Mouse (Mus musculus) neural tube, embryonic 14.5 days (tissue): ENCODE data around the gene Rnf227. TPM values are rescaled to one million over a fixed set of nuclear protein-coding genes. Genes with fewer than 3 reads are reported as not detected.

Experiments
- ATAC-seq: fragments of 200-750 bp; cut with Nextera tagmentation; 2 replicates; pipeline ENCODE4 v1.8.0; 2017; ENCODE audit warnings: low read depth, mild to moderate bottlenecking, moderate TSS enrichment, moderate library complexity
- H3K27ac ChIP-seq: fragments of 300-500 bp; sonication (generic); 2 replicates; pipeline ENCODE4 v1.5.1; 2014; ENCODE audit warnings: low read depth, mild to moderate bottlenecking, control low read depth, low read length, moderate library complexity, mixed read lengths
- H3K27me3 ChIP-seq: fragments of 300-500 bp; sonication (generic); 2 replicates; pipeline ENCODE4 v1.6.1; 2014; ENCODE audit warnings: low read length; ENCODE audit not compliant: control insufficient read depth, insufficient read depth
- H3K36me3 ChIP-seq: fragments of 300-500 bp; sonication (generic); 2 replicates; pipeline ENCODE4 v1.6.1; 2014; ENCODE audit warnings: low read length, mixed read lengths; ENCODE audit not compliant: control insufficient read depth, insufficient read depth
- H3K4me1 ChIP-seq: fragments of 300-500 bp; sonication (generic); 2 replicates; pipeline ENCODE4 v1.6.1; 2014; ENCODE audit warnings: low read length; ENCODE audit not compliant: control insufficient read depth, insufficient read depth
- H3K4me2 ChIP-seq: fragments of 300-500 bp; sonication (generic); 2 replicates; pipeline ENCODE4 v1.6.1; 2014; ENCODE audit warnings: mild to moderate bottlenecking, low read depth, low read length, control low read depth
- H3K4me3 ChIP-seq: fragments of 300-500 bp; sonication (generic); 2 replicates; pipeline ENCODE4 v1.5.1; 2014; ENCODE audit warnings: low read depth, low read length, control low read depth, mixed read lengths
- H3K9ac ChIP-seq: fragments of 300-500 bp; sonication (generic); replicated peaks from 2 replicates; pipeline ENCODE4 v1.6.1; 2014; ENCODE audit warnings: low read depth, mild to moderate bottlenecking, control low read depth, low read length, mixed read lengths
- H3K9me3 ChIP-seq: fragments of 300-500 bp; sonication (generic); 2 replicates; pipeline ENCODE4 v1.6.1; 2016; ENCODE audit warnings: low read length; ENCODE audit not compliant: control insufficient read depth
- WGBS: fragments of 180-500 bp; shearing (Covaris S2); extraction: QIAGEN DNeasy Blood & Tissue Kit; methylation state at CpG from one replicate; pipeline ENCODE4 v1.1.7; 2014; 5-methylcytosine and 5-hydroxymethylcytosine counted together
- polyA plus RNA-seq: library from polyadenylated mRNA; unstranded; fragments of >200 nt; fragmentation: Nextera tagmentation; extraction: Ambion mirVana; gene quantifications from 2 replicates; pipeline ENCODE4 v1.2.1, GENCODE M21; 2014

The Rnf227 gene
- polyA plus RNA-seq, 1 experiment from 2014 or later = 260 TPM

- peaks cover 36% of the 10 kb centered on the region for H3K4me1 ChIP-seq
- peak; percentile 10; the same call in 1 of the 2 replicates for ATAC-seq
- 1% methylated on average over 45 of the region's 45 CpGs for WGBS
- H3K9ac ChIP-seq = peak overlapping the region; percentile 66
- H3K4me2 ChIP-seq = peak overlapping the region; percentile 96
- H3K36me3 ChIP-seq = no peaks in the 10 kb centered on the region
- no peaks in the 10 kb centered on the region for H3K9me3 ChIP-seq
- H3K27ac ChIP-seq = no peak overlapping the region
- H3K4me3 ChIP-seq = peak overlapping the region; percentile 49
- no peaks in the 10 kb centered on the region for H3K27me3 ChIP-seq
These were observed 13.7 kb upstream of the Rnf227 start for GRCm38 (mm10) chr11:69326408-69327156.

DNA sequence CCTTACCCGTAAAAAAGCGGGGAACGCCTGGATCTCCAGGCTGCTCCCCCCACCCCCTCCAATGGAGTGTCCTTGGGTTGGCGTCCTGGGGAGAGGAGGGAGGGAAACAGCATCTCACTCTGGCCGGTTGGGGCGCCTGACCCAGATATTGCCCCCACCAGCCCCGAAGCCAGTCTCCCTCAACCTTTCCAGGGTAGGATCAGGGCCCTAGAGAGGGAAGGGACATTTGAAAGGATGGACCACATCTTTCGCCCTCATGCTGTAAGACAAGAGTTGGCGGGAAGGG lies 13.2 kb upstream of the Rnf227 start:
- Histone ChIP-seq H3K27me3 (no peaks in the 10 kb centered on the region), H3K4me3 (no peak overlapping the region; the same call in 1 of the 2 replicates), H3K9ac (no peak overlapping the region), H3K36me3 (no peaks in the 10 kb centered on the region), H3K27ac (no peak overlapping the region), H3K9me3 (no peaks in the 10 kb centered on the region), H3K4me1 (peaks cover 31% of the 10 kb centered on the region), H3K4me2 (peak overlapping the region; percentile 96)
- 9% methylated on average over 9 of the region's 9 CpGs for WGBS
- ATAC-seq = no peak

GRCm38 (mm10) chr11:69327648-69328047 lies 12.6 kb upstream of the Rnf227 start:
- Histone ChIP-seq H3K27ac (no peak overlapping the region), H3K9me3 (no peaks in the 10 kb centered on the region), H3K27me3 (no peaks in the 10 kb centered on the region), H3K4me1 (peaks cover 30% of the 10 kb centered on the region), H3K4me2 (no peak overlapping the region), H3K4me3 (no peak overlapping the region), H3K36me3 (no peaks in the 10 kb centered on the region), H3K9ac (no peak overlapping the region)
- 41% methylated on average over 6 of the region's 6 CpGs for WGBS
- no peak for ATAC-seq

- WGBS = 93% methylated on average over 6 of the region's 6 CpGs
- Histone ChIP-seq H3K27ac (no peak overlapping the region), H3K4me1 (peaks cover 28% of the 10 kb centered on the region), H3K9me3 (no peaks in the 10 kb centered on the region), H3K4me3 (no peak overlapping the region), H3K27me3 (no peaks in the 10 kb centered on the region), H3K9ac (no peak overlapping the region), H3K36me3 (no peaks in the 10 kb centered on the region), H3K4me2 (no peak overlapping the region)
- ATAC-seq = no peak
These were observed 11.7 kb upstream of the Rnf227 start for GRCm38 (mm10) chr11:69328517-69328916.

- H3K36me3 ChIP-seq = no peaks in the 10 kb centered on the region
- no peaks in the 10 kb centered on the region for H3K9me3 ChIP-seq
- WGBS = 89% methylated on average over 6 of the region's 6 CpGs
- H3K4me1 ChIP-seq = peaks cover 18% of the 10 kb centered on the region
- H3K27ac ChIP-seq = no peak overlapping the region; the same call in 1 of the 2 replicates
- ATAC-seq = no peak
- no peaks in the 10 kb centered on the region for H3K27me3 ChIP-seq
- peak overlapping the region; percentile 68; the same call in 1 of the 2 replicates for H3K4me2 ChIP-seq
- H3K4me3 ChIP-seq = no peak overlapping the region
- no peak overlapping the region for H3K9ac ChIP-seq
These were observed 9.1 kb upstream of the Rnf227 start for GRCm38 (mm10) chr11:69331152-69331551.

- Histone ChIP-seq H3K9me3 (no peaks in the 10 kb centered on the region), H3K4me2 (peak overlapping the region; percentile 68), H3K9ac (peak overlapping the region; percentile 54), H3K4me3 (peak overlapping the region; percentile 39), H3K36me3 (no peaks in the 10 kb centered on the region), H3K4me1 (peaks cover 12% of the 10 kb centered on the region), H3K27ac (peak overlapping the region; percentile 85), H3K27me3 (no peaks in the 10 kb centered on the region)
- ATAC-seq = peak; percentile 81
- WGBS = 1% methylated on average over 24 of the region's 24 CpGs
These were observed 8.3 kb upstream of the Rnf227 start for GRCm38 (mm10) chr11:69331929-69332405.

DNA sequence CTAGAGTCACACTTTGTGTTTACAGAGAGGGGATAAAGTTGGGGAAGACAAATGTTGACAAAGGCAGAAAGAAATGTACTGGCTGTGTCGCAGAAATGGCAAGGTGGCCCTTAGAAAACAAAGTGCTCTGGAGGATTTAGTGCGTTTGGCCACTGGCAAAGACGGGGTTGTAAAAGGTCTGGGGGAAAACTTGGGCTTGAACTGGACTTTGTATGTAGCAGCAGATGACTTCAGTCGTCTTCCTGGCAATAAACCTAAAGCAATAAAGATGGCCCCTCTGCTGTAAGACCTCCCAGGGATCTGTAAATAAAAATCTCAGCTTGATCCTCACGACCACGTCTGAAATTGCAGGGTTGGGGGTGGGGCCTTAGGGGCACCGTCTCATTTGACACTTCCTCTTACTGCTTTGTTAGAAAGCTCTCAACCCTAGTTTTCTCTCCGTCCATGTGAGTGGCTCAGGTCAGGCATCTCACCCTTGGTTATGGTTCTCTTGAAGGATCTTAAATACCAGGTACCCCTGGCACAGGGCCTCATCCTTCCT lies 7.5 kb upstream of the Rnf227 start:
- ATAC-seq = no peak
- H3K27ac ChIP-seq = peak overlapping the region; percentile 85; the same call in 1 of the 2 replicates
- H3K9me3 ChIP-seq = no peaks in the 10 kb centered on the region
- H3K4me1 ChIP-seq = peaks cover 11% of the 10 kb centered on the region
- H3K9ac ChIP-seq = peak overlapping the region; percentile 41; the same call in 1 of the 2 replicates
- H3K27me3 ChIP-seq = no peaks in the 10 kb centered on the region
- no peaks in the 10 kb centered on the region for H3K36me3 ChIP-seq
- peak overlapping the region; percentile 68; the same call in 1 of the 2 replicates for H3K4me2 ChIP-seq
- H3K4me3 ChIP-seq = no peak overlapping the region; the same call in 1 of the 2 replicates
- WGBS = 18% methylated on average over 8 of the region's 8 CpGs

- no peak overlapping the region for H3K9ac ChIP-seq
- H3K4me1 ChIP-seq = peaks cover 11% of the 10 kb centered on the region
- H3K27me3 ChIP-seq = no peaks in the 10 kb centered on the region
- no peak overlapping the region for H3K4me2 ChIP-seq
- H3K9me3 ChIP-seq = no peaks in the 10 kb centered on the region
- no peak overlapping the region for H3K4me3 ChIP-seq
- H3K27ac ChIP-seq = no peak overlapping the region
- no peaks in the 10 kb centered on the region for H3K36me3 ChIP-seq
- 70% methylated on average over 3 of the region's 3 CpGs for WGBS
- no peak for ATAC-seq
These were observed 6.3 kb upstream of the Rnf227 start for GRCm38 (mm10) chr11:69333922-69334321.

DNA sequence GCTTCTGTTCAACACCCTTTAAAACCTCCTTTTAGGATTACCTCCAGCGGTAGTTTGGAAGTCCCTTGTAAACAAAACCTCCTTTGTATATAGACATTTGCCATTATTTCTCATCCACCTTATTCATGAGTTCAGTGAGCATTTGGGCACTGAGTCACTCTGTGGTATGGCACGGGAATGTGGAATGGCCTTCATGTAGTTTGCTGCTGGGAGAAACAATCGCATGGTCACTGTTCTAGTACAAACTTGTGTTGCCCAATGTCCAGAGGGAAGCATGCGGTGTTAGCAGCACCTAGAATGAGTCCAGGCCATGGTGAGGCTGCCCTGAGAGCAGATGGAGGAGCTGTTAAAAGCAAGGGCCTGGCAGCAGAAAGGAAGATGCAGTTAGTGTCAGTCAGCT lies 5.5 kb upstream of the Rnf227 start:
- Histone ChIP-seq H3K27me3 (no peaks in the 10 kb centered on the region), H3K9ac (no peak overlapping the region), H3K9me3 (no peaks in the 10 kb centered on the region), H3K27ac (no peak overlapping the region), H3K4me1 (peaks cover 11% of the 10 kb centered on the region), H3K36me3 (no peaks in the 10 kb centered on the region), H3K4me2 (no peak overlapping the region), H3K4me3 (no peak overlapping the region)
- WGBS = 73% methylated on average over 4 of the region's 4 CpGs
- no peak for ATAC-seq
